Mouse (Mus musculus) hindbrain, embryonic 13.5 days (tissue): ENCODE measurements around the gene Sowaha. TPM values are rescaled to one million over a fixed set of nuclear protein-coding genes. Genes with fewer than 3 reads are reported as not detected.
A peak's percentile ranks its signal among the peaks of the same experiment; 100 is the strongest.

ENCODE experiments used
- ATAC-seq: fragments of 200-750 bp; cut with Nextera tagmentation; 2 replicates; pipeline ENCODE4 v1.8.0; 2017; ENCODE audit warnings: moderate TSS enrichment; ENCODE audit not compliant: low FRiP score
- H3K27ac ChIP-seq: fragments of 300-500 bp; sonication (generic); 2 replicates; pipeline ENCODE4 v1.5.1; 2015; ENCODE audit warnings: inconsistent platforms, mild to moderate bottlenecking, moderate library complexity
- H3K27me3 ChIP-seq: fragments of 300-500 bp; sonication (generic); 2 replicates; pipeline ENCODE4 v1.6.1; 2015; ENCODE audit warnings: mild to moderate bottlenecking, inconsistent platforms
- H3K36me3 ChIP-seq: fragments of 300-500 bp; sonication (generic); 2 replicates; pipeline ENCODE4 v1.6.1; 2015; ENCODE audit warnings: mild to moderate bottlenecking, inconsistent platforms
- H3K4me1 ChIP-seq: fragments of 300-500 bp; sonication (generic); replicated peaks from 2 replicates; pipeline ENCODE4 v1.6.1; 2015; ENCODE audit warnings: inconsistent platforms
- H3K4me2 ChIP-seq: fragments of 300-500 bp; sonication (generic); 2 replicates; pipeline ENCODE4 v1.6.1; 2015; ENCODE audit warnings: inconsistent platforms, mild to moderate bottlenecking, moderate library complexity
- H3K4me3 ChIP-seq: fragments of 300-500 bp; sonication (generic); 2 replicates; pipeline ENCODE4 v1.5.1; 2015; ENCODE audit warnings: mild to moderate bottlenecking, inconsistent platforms
- H3K9ac ChIP-seq: fragments of 300-500 bp; sonication (generic); 2 replicates; pipeline ENCODE4 v1.6.1; 2015; ENCODE audit warnings: mild to moderate bottlenecking, inconsistent platforms
- H3K9me3 ChIP-seq: fragments of 300-500 bp; sonication (generic); 2 replicates; pipeline ENCODE4 v1.6.1; 2016; ENCODE audit warnings: inconsistent platforms
- WGBS: fragments of 180-500 bp; shearing (Covaris S2); methylation state at CpG from one replicate; pipeline ENCODE4 v1.1.7; 2015; 5-methylcytosine and 5-hydroxymethylcytosine counted together
- polyA plus RNA-seq: library from polyadenylated mRNA; unstranded; fragments of >200 nt; fragmentation: Nextera tagmentation; extraction: Ambion mirVana; gene quantifications from 2 replicates; pipeline ENCODE4 v1.2.1, GENCODE M21; 2015

Gene Sowaha
- polyA plus RNA-seq, 1 experiment from 2014 or later, result 0.55 TPM

DNA sequence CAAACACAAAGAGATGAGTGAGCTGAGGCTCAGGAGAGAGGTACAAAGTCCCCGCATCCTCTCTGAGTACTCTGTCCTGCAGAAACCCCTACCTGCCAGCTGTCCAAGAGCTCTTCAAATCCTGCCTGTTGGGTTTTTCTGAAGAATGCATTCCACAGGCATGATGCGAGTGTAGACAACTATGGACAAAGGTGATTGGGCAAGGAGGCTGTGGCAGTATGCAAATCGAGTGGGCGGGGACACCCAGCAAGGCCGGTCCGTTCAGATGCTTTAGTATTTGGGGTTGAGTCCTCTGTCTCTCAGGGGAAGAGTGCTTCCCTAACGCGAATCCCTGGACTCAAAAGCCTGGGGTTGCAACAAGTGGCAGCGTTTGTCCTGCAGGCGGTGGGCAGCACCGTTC, 20.5 kb upstream of the Sowaha start:
- Histone ChIP-seq H3K4me3 (no peak overlapping the region), H3K4me1 (peaks cover 22% of the 10 kb centered on the region), H3K4me2 (no peak overlapping the region), H3K27me3 (peaks cover 67% of the 10 kb centered on the region), H3K9me3 (no peaks in the 10 kb centered on the region), H3K36me3 (no peaks in the 10 kb centered on the region), H3K27ac (no peak overlapping the region), H3K9ac (no peak overlapping the region)
- 10% methylated on average over 11 of the region's 11 CpGs for WGBS
- ATAC-seq, result no peak

DNA sequence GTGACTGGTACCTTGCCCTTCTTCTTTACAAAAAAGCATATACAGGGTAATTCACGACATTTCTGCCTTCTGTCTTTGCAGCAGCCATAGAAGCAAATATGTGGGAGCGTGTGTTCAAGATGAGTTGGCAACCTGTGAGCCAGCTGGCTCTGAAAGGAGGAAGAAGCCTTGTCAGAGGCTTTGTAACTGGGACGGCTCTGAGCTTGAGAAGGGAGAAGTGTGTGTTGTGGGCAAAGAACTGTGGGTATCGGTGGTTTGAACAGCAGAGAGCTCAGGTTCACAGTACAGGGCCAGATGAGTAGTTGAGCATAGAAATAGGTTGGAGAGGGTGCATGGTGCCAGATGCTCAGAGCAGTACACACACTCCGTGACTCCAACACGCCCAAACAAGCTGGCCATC, 16.9 kb upstream of the Sowaha start:
- Histone ChIP-seq H3K9me3 (no peaks in the 10 kb centered on the region), H3K4me1 (peaks cover 31% of the 10 kb centered on the region), H3K4me2 (no peak overlapping the region), H3K27ac (no peak overlapping the region), H3K9ac (no peak overlapping the region), H3K36me3 (no peaks in the 10 kb centered on the region), H3K4me3 (no peak overlapping the region), H3K27me3 (peaks cover 49% of the 10 kb centered on the region)
- WGBS, result 71% methylated on average over 6 of the region's 6 CpGs
- ATAC-seq, result no peak

DNA sequence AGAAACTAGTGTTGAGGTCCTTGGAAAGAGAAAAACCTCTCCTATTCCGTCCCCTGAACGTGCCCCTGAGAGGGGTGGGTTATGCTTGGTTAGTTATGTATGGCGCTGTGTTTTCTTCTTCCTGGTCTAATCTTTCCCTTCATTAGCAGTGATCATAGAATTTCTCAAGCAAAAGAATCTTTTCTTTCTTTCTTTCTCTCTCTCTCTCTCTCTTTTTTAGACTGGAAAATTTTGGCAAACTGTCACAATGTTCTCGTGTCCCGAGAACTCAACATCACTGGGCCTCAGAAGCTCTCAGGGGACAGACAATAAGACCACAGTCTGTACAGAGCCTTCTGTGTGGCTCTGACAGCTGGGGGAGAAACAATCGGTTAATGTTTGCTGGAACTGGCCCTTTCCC, 15.3 kb upstream of the Sowaha start:
- H3K9ac ChIP-seq, result no peak overlapping the region
- H3K27me3 ChIP-seq, result peaks cover 37% of the 10 kb centered on the region
- H3K4me2 ChIP-seq, result no peak overlapping the region
- 0 out of 2 replicates have a peak overlapping the region, but pooled peaks have one; percentile 30 for H3K27ac ChIP-seq
- H3K36me3 ChIP-seq, result no peaks in the 10 kb centered on the region
- ATAC-seq, result no peak
- no peaks in the 10 kb centered on the region for H3K9me3 ChIP-seq
- WGBS, result 19% methylated on average over 6 of the region's 6 CpGs
- H3K4me1 ChIP-seq, result peaks cover 29% of the 10 kb centered on the region
- no peak overlapping the region for H3K4me3 ChIP-seq

DNA sequence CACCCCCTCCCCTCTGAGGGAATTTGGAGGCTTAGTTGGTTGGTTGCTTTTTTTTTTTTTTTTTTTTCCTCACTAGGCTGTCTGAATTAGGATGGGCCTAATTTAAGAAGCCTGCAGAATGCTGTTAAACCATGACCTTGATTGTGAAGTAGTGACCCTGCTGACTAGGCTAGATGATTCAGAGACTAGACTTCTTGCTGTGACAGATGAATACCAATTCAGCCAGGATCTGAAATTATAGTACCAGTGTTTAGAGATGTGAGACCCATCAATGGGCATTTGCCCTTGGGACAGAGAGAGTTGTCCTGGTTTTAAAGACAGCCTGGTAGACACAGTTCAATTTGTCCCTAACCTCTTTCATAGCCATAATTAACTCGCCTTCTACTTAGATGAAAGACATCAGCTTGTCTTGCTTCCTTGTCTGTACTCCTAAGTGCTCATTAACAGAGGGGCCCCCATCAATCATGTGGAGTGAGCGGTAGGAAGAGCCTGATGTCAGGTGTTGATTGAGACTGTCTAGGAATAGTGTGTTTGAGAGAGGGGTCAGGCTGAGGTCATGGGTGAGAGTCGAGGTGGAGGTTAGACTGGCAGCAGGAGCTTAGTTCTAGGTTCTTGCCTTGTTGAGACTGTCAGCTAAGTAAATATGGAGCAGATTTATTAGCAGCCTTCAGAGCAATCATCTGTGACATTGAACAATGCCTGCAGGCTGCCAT, 13.3 kb upstream of the Sowaha start:
- 8% methylated on average over 3 of the region's 3 CpGs for WGBS
- H3K9me3 ChIP-seq, result no peaks in the 10 kb centered on the region
- no peak overlapping the region for H3K4me3 ChIP-seq
- ATAC-seq, result no peak
- no peak overlapping the region for H3K27ac ChIP-seq
- no peaks in the 10 kb centered on the region for H3K36me3 ChIP-seq
- H3K9ac ChIP-seq, result no peak overlapping the region
- no peak overlapping the region for H3K4me2 ChIP-seq
- H3K4me1 ChIP-seq, result peaks cover 29% of the 10 kb centered on the region
- H3K27me3 ChIP-seq, result peaks cover 29% of the 10 kb centered on the region

DNA sequence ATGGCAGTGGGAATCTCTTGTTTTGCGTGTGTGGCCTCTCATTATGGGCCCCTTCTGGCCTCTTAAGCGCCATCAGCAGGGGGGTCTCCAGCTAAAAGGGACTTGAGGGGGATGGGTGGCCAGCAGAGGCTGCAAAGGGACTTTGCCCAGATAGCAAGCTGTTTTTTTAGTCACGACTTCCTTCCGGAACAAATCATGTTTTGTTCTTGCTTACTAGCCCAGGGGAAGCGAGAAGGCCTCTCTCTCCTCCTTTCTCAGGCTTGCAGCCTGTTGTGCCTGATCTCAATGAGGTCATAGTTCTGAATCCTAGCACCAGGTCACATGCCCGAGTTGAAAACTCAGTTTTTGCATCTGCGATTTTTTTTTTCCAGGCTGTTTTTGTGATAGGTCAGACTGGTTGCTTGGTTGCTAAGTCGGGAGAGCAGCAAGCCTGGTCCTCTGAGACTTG, 11.9 kb upstream of the Sowaha start:
- H3K27me3 ChIP-seq, result peaks cover 32% of the 10 kb centered on the region
- no peaks in the 10 kb centered on the region for H3K36me3 ChIP-seq
- no peak overlapping the region for H3K9ac ChIP-seq
- H3K9me3 ChIP-seq, result no peaks in the 10 kb centered on the region
- ATAC-seq, result 0 out of 2 replicates have a peak, but pooled peaks have one; percentile 46
- no peak overlapping the region for H3K4me2 ChIP-seq
- no peak overlapping the region for H3K4me3 ChIP-seq
- H3K27ac ChIP-seq, result peak overlapping the region; percentile 44; the same call in 1 of the 2 replicates
- peaks cover 35% of the 10 kb centered on the region for H3K4me1 ChIP-seq
- 6% methylated on average over 8 of the region's 8 CpGs for WGBS

DNA sequence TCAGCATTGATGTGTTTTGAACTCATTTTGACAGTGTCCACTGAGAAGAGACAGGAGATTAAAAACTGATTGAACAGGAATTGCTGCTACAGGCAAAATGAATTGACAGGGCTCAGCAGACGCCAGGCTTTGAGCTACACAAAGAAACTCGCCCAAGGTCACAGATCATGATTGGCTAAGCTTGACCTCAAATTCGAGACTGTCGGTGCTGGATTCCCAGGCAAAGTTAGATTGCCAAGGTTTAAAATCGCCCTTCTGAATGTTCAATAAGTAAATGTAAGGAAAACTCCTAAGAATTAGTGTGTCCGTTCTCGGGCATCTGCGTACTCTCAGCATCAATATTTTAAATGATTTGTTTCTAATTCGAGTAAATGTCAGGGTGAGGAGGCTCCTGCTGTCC, 9.3 kb upstream of the Sowaha start:
- WGBS, result 61% methylated on average over 9 of the region's 9 CpGs
- no peaks in the 10 kb centered on the region for H3K36me3 ChIP-seq
- peaks cover 26% of the 10 kb centered on the region for H3K4me1 ChIP-seq
- peaks cover 50% of the 10 kb centered on the region for H3K27me3 ChIP-seq
- no peak overlapping the region for H3K9ac ChIP-seq
- ATAC-seq, result no peak
- H3K4me3 ChIP-seq, result no peak overlapping the region
- H3K27ac ChIP-seq, result no peak overlapping the region
- H3K9me3 ChIP-seq, result no peaks in the 10 kb centered on the region
- no peak overlapping the region for H3K4me2 ChIP-seq

DNA sequence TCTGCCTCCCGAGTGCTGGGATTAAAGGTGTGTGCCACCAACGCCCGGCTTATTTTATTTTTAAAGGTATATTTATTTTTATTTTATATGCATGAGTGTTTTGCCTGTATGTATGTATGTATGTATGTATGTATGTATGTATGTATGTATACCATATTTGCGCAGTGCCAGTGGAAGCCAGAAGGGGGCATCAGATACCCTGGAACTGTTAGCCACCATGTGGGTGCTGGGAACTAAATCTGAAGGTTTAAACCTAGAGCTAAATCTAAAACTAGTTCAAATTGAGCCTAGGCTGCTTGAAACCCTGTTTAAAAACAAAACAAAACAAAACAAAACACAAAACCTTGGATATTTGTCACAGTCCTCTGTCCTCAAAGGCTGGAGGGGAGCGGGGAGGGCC, 8.9 kb upstream of the Sowaha start:
- Histone ChIP-seq H3K4me2 (no peak overlapping the region), H3K4me3 (no peak overlapping the region), H3K9ac (no peak overlapping the region), H3K27me3 (peaks cover 51% of the 10 kb centered on the region), H3K36me3 (no peaks in the 10 kb centered on the region), H3K9me3 (no peaks in the 10 kb centered on the region), H3K4me1 (peaks cover 25% of the 10 kb centered on the region), H3K27ac (no peak overlapping the region)
- no peak for ATAC-seq
- WGBS, result 97% methylated on average over 5 of the region's 5 CpGs

DNA sequence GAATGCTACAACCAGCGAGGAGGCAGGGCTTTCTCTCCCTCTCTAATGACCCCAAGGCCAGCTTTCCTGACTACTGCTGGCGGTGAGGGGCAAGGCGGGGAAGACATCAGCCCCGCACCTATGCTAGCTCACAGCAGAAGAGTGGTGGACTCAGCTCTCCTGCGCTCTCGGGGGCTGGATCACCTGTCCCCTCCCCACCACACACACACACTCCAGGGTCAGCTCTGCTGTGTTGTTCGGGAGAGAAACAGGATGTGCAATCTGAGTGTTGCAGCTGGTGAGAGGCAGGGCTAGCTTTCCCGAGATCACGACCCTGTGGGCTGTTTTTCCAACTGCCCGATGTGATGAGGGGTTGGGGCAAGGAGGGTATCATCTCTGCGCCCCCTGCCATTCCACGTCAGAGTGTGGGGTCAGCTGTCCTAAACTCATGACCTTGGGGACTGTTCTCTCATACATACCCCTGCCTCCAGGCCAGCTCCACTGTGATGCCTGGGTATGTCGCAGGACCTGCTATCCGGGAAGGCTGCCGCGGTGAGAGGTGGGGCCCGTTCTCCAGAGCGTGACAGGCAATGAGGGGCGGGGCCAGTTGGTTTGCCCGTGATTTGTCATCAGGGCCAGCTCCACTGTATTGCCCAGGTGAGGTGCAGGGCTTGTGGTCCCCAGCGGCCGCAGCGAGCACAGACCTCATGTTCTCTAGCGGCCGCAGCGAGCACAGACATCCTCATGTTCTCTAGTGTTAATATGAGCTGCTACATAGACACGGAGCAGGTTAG, 6.9 kb upstream of the Sowaha start:
- Histone ChIP-seq H3K27ac (no peak overlapping the region), H3K4me3 (peak overlapping the region; percentile 23), H3K27me3 (peaks cover 68% of the 10 kb centered on the region), H3K36me3 (no peaks in the 10 kb centered on the region), H3K9ac (peak overlapping the region; percentile 46; the same call in 1 of the 2 replicates), H3K9me3 (no peaks in the 10 kb centered on the region), H3K4me2 (peak overlapping the region; percentile 51), H3K4me1 (peaks cover 16% of the 10 kb centered on the region)
- ATAC-seq, result peak; percentile 46; the same call in 1 of the 2 replicates
- WGBS, result 15% methylated on average over 27 of the region's 27 CpGs

DNA sequence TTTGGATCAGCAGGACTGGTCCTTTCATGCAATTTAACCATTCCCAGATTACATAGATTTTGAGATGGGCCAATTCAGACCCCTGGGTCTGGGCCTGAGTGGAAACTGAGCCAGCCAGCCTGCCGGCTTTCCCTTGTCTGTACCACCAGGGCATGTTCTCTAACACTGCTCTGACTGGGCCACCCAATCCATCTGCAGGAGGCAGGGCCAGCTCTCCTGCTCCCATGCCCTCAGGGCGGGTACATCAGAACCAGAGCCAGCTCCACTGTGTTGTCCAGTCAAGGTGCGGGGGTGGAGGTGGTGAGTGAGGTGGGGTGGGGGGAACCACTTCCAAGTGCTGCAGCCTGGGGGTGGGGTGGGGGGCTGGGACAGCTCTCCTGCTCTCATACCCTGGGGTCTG, 6.3 kb upstream of the Sowaha start:
- no peak overlapping the region for H3K9ac ChIP-seq
- H3K36me3 ChIP-seq, result no peaks in the 10 kb centered on the region
- H3K27me3 ChIP-seq, result peaks cover 75% of the 10 kb centered on the region
- no peak overlapping the region for H3K4me3 ChIP-seq
- peaks cover 13% of the 10 kb centered on the region for H3K4me1 ChIP-seq
- H3K27ac ChIP-seq, result no peak overlapping the region
- no peak overlapping the region for H3K4me2 ChIP-seq
- WGBS, result 58% methylated on average over 3 of the region's 3 CpGs
- ATAC-seq, result 0 out of 2 replicates have a peak, but pooled peaks have one; percentile 17
- H3K9me3 ChIP-seq, result no peaks in the 10 kb centered on the region

DNA sequence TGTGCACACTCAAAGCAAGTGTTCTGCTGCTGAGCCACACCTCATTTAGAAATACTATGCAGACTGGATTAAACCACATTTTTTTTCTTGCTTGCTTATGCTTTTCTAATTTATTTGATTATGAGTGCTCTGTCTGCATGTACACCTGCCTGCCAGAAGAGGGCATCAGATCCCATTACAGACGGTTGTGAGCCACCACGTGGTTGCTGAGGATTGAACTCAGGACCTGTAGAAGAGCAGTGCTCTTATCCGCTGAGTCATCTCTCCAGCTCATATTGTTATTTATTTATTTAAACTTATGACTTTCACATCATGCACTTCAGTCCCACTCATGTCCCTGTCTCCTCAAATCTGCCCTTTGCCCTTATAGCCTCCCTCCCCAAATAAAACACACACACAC, 5.6 kb upstream of the Sowaha start:
- no peak overlapping the region for H3K4me2 ChIP-seq
- ATAC-seq, result no peak
- peaks cover 80% of the 10 kb centered on the region for H3K27me3 ChIP-seq
- H3K4me3 ChIP-seq, result no peak overlapping the region
- peaks cover 13% of the 10 kb centered on the region for H3K4me1 ChIP-seq
- H3K9ac ChIP-seq, result no peak overlapping the region
- no peaks in the 10 kb centered on the region for H3K36me3 ChIP-seq
- 44% methylated on average over 3 of the region's 3 CpGs for WGBS
- H3K27ac ChIP-seq, result no peak overlapping the region
- no peaks in the 10 kb centered on the region for H3K9me3 ChIP-seq

DNA sequence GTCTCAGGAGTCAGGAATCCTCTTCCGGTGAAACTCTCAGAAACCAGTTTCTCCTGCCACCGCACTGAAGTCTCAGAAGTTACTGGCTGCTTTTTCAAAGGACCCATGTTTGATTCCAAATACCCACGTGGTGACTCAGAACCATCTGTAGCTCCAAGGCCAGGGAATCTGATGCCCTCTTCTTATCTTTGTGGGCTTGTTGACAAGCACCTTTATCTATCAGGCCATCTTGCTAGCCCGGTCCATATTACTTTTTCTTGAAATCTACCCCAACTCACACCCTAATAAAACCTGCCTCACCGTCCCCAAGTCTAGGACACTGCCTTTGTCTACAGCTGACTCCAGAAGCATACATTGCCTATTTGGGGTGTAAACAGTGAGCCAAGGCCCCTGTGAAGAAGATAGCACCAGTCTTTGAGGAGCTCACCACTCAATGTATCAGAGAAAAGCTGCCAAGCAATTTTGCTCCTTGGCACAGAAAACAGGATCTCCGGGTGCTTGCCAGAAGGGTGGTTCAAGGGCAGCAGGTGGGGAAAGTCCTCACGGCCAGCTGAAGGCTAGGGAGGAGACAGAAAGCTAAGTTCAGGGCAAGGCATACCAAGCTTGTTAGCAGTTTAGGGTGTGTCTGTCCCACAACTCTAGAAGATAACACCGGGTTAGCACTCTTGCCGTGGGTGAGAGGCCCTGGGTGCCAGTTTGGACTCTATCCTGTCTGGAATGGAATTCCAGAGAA, 3.3 kb upstream of the Sowaha start:
- Histone ChIP-seq H3K27me3 (peaks cover 91% of the 10 kb centered on the region), H3K27ac (no peak overlapping the region), H3K9me3 (no peaks in the 10 kb centered on the region), H3K4me1 (peaks cover 31% of the 10 kb centered on the region), H3K9ac (no peak overlapping the region), H3K4me3 (no peak overlapping the region), H3K4me2 (no peak overlapping the region), H3K36me3 (no peaks in the 10 kb centered on the region)
- 77% methylated on average over 9 of the region's 9 CpGs for WGBS
- no peak for ATAC-seq

DNA sequence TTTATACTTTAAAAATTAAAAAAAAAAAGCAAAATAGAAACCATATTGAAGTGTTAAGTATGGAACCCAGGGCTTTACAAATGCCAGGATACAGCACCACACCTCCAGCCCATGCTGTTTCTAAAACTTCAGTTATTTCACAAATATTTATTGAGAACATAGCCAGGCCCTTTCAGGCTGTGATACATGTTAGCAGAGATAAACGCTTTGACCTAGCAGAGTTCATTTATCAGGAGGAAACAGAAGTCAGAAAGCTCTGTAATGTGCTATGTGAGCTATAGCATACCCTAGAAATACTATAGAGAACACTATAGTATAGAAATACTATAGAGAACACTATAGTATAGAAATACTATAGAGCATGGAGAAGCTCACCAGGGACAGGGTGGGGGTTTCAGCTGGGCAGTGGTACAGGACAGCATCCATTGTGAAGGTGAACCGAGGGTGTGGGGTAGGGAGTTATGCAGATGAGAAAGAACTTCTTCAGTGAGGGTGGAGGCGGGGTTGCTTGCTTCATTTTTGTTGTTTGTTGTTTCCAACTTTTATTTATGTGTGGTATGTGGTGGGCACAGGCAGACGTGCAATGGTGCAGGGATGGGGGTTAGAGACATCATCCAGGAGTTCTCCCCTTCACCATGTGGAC, 1.1 kb upstream of the Sowaha start:
- peaks cover 84% of the 10 kb centered on the region for H3K27me3 ChIP-seq
- H3K36me3 ChIP-seq, result no peaks in the 10 kb centered on the region
- H3K4me2 ChIP-seq, result no peak overlapping the region
- H3K9ac ChIP-seq, result no peak overlapping the region
- H3K27ac ChIP-seq, result no peak overlapping the region
- H3K4me1 ChIP-seq, result peaks cover 24% of the 10 kb centered on the region
- ATAC-seq, result no peak
- no peaks in the 10 kb centered on the region for H3K9me3 ChIP-seq
- no peak overlapping the region for H3K4me3 ChIP-seq
- 80% methylated on average over 4 of the region's 4 CpGs for WGBS
